Mouse (Mus musculus) NIH3T3 (cell line): ENCODE results near the gene 1810009A15Rik.
A peak's percentile ranks its signal among the peaks of the same experiment; 100 is the strongest.

Source experiments
- DNase-seq: peaks from one replicate; pipeline ENCODE4 v3.0.0-alpha.2; 2012; ENCODE audit warnings: low read depth

1810009A15Rik gene

DNA sequence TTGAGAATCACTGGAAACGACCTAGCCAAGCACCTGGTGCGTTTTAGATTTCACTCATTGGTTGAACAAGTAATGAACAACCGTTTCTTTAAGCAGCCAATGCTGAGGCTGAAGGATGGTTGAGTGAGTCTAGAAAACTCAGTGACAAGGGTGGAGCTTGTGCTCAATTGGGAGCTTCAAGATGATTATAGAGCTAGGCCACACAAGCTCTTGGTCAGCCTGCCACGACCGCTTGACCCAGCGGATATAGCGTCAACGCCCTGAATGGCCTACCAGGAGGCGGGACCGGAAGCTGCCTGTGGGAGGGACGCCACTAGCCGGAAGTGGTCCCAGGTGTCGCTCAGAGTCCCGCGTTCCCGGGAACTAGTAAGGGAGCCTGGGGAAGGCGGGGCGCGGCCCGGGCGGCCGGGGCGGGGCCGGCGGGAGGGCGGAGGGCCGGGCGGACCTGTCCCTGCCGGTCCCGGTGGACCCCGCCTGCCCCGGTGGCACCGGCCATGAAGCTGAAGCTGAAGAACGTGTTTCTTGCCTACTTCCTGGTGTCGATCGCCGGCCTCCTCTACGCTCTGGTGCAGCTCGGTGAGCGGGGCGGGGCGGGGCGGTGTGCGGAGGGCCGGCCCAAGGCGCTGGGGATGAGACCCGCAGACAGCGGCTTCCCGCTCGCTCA lies 31.6 kb downstream of the 1810009A15Rik start, which contains the start of gene B3gat3:
Gene B3gat3, plus strand, starts transcription at position 302 of the 664 bp plus-strand sequence.
- DNase-seq: peak; percentile 97

DNA sequence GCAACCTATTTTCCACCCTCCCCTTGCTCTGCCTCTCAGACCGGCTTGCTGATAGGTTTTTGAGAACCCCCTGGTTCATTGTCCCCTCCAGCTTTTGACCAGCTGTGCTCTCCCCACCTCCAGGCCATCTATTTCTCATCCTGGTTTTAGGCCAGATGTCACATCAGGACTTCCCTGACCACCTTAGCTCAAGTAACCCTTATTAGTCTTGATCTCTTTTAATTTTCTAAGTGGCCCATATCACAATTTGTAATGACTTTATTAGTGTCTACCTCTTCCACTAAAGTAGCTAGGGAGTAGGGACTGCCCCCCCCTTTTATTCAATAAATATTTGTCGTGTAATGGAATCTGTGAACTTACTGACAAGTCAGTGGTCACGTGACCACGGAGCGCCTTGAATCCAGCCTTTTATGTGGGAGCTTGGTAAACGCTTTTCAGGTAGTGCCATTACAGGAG lies 32.2 kb downstream of the 1810009A15Rik start:
- peak; percentile 81 for DNase-seq

DNA sequence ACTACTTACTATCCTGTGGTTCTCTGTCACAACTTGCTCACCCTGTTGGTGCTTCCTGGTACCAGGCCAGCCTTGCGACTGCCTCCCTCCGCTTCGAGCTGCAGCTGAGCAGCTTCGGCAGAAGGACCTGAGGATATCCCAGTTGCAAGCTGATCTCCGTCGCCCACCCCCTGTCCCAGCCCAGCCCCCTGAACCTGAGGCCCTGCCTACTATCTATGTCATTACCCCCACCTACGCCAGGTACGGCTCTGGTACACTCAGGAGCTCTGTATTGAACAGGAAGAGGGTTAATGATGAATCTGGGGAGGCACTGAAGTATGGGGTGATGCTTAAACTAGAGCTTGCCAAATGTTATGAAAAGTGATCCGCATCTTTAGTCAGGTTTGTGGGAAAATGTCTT lies 33.1 kb downstream of the 1810009A15Rik start:
- no peak for DNase-seq

- no peak for DNase-seq
Measured at GRCm38 (mm10) chr19:8926766-8927165, 38.1 kb downstream of the 1810009A15Rik start.

DNA sequence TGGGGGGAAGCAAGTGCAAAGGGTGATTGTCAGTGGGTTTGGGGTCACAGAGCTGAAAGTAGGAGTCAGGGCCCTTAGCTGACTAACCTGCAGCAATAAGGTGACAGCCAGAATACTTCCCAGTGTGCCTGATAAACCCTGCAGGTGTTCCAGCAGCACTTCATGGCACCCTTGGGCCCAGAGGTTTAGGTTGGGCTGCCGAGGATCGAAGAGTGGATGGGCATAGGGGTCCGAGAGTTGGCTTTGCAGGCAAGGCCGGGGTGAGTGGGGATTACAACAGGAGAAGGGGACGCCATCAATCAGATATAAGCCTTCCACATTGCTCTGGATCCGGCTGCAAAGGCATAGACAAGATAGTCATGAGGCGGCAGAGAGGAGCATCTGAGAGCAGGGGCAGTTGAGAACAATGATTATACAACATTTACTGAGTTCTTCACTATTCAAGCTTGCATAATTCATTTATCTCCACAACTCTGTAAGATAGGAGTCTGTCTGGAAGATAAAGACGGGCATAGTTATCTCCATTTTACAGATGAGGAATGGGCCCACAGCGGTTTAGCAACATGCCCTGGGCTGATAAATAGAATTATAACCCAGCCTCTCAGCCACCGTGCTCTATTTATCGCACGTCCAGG lies 39.4 kb downstream of the 1810009A15Rik start:
- DNase-seq: no peak

DNA sequence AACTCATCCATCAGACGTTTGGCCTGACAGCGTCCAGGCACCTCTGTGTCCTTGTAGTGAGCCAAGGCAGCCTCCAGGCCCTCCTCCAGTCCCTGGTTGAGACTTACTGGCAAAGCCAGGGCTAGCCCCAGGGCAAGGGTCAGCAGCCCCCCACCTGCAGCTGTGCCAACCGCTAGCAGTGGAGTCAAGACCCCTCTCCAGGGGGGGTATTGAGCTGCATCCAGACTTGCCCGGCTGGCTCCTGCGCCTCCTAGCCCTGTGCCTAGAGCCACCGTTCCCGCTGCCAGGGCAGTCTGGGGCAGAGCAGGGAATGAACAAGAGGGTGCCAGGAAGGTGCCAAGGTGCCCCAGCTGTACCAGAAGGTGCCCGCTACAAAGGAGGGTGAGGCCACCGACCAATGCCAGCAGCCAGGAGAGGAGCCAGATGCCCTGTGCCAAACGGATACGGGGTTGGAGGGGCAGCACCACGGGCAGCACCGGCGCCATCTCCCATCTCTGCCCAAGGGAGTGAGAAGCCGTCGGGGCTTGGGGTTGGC lies 40.1 kb downstream of the 1810009A15Rik start:
- DNase-seq: no peak

- DNase-seq: peak; percentile 82
Measured at GRCm38 (mm10) chr19:8929224-8930088, 40.8 kb downstream of the 1810009A15Rik start, which contains the start of the genes Rom1 and Eml3. Gene Rom1, minus strand, starts transcription at chr19:8929356. Gene Eml3, plus strand, starts transcription at chr19:8929552.

DNA sequence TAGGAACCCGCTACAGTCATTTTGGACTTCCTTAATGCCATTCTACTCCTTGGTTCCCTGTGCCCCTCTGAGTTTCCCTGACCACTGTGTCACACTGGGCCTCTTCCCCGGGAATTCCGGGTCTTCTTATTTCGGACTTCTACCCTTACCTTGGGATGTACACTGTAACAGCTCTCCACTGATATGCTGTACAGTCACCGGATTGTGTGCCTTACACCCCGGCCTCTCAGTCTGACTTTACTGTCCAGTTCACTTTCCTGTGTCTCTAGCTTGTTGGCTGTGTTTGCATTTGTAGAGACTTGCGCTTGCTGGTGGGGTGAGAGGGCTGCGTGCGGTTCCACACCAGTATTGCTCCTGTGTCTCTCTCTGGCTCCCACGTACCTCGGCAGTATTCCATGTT lies 41.5 kb downstream of the 1810009A15Rik start:
- peak; percentile 44 for DNase-seq

- no peak for DNase-seq
Measured at GRCm38 (mm10) chr19:8930771-8931170, 42.1 kb downstream of the 1810009A15Rik start.

- DNase-seq: no peak
Measured at GRCm38 (mm10) chr19:8936736-8937135, 48.1 kb downstream of the 1810009A15Rik start.
